Mouse (Mus musculus) thymus, adult 2 months (tissue): ENCODE measurements around the gene Gm11020. TPM values are rescaled to one million over a fixed set of nuclear protein-coding genes. Genes with fewer than 3 reads are reported as not detected.

Experiments
- DNase-seq: peaks from one replicate; pipeline ENCODE4 v3.0.0; 2021
- H3K27ac ChIP-seq: fragments of 200-500 bp; 2 replicates; pipeline ENCODE4 v1.5.1; 2012; ENCODE audit warnings: low read length, control low read depth; ENCODE audit not compliant: control insufficient read depth, insufficient read depth
- H3K27me3 ChIP-seq: fragments of 200-500 bp; 2 replicates; pipeline ENCODE4 v1.6.1; 2012; ENCODE audit warnings: mild to moderate bottlenecking, low read length, moderate library complexity, mixed read lengths; ENCODE audit not compliant: control insufficient read depth, insufficient read depth
- H3K36me3 ChIP-seq: fragments of 200-500 bp; 2 replicates; pipeline ENCODE4 v1.6.1; 2012; ENCODE audit warnings: mild to moderate bottlenecking, low read length, moderate library complexity; ENCODE audit not compliant: control insufficient read depth, insufficient read depth
- H3K4me1 ChIP-seq: fragments of 200-500 bp; replicated peaks from 2 replicates; pipeline ENCODE4 v1.6.1; 2012; ENCODE audit warnings: low read length; ENCODE audit not compliant: control insufficient read depth, insufficient read depth
- H3K4me3 ChIP-seq: fragments of 200-500 bp; 2 replicates; pipeline ENCODE4 v1.5.1; 2012; ENCODE audit warnings: mild to moderate bottlenecking, low read length, control low read depth, moderate library complexity; ENCODE audit not compliant: control insufficient read depth, insufficient read depth
- CTCF ChIP-seq: fragments of 200-500 bp; IDR thresholded peaks from 2 replicates; pipeline ENCODE4 v1.5.1; 2012; ENCODE audit warnings: mild to moderate bottlenecking, control low read depth, low read length, moderate library complexity, borderline replicate concordance; ENCODE audit not compliant: control insufficient read depth, poor library complexity, insufficient read depth; ENCODE audit errors: extremely low read depth
- POLR2A ChIP-seq: fragments of 200-500 bp; IDR thresholded peaks from 2 replicates; pipeline ENCODE4 v1.6.1; 2012; ENCODE audit warnings: mild to moderate bottlenecking, low read length, control low read depth, moderate library complexity; ENCODE audit not compliant: control insufficient read depth, poor library complexity, insufficient read depth; ENCODE audit errors: extremely low read depth
- WGBS: fragments of 180-500 bp; shearing (Covaris S2); methylation state at CpG from one replicate; pipeline ENCODE4 v1.1.7; 2018; 5-methylcytosine and 5-hydroxymethylcytosine counted together
- polyA plus RNA-seq: library from polyadenylated mRNA; depleted of rRNA; stranded (reverse); fragments of >200 nt; gene quantifications from 2 replicates; pipeline ENCODE4 v1.2.3, GENCODE M21; 2012

The Gm11020 gene
- polyA plus RNA-seq, 1 experiment: not detected

DNA sequence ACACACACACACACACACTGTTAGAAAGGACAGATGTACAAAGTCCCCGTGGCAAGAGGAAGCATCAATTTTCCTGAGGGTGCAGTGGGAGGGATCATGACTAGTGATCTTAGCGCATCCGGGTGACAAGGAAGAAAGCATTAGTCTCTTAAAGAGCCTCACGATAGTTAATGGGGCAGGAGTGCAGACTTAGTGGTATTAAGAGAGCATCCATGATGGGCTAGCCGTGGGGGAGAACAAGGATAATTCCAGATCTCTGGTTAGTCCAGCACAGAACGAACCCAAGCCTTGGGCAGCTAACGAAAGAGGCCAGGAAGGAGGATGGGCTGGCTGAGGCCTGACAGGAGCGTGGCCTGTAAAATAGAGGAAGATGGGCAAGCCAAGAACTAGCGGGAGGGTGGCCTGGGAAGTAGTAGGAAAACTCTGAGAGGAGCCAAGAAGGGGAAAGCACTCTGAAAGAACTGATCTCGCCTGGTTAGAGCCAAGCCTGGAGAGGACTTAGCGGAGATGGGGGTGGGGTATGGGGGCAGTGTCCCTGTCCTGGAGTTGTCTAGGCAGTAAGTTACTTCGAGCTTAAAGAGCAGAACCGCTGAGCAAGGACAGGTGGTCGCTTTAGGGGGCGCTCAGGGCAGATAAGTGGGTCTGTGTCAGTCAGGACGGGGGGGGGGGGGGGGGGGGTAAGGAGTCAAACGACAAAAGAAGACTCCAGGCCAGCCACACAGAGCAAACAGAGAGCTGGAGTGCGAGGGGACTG is 18.0 kb downstream of the Gm11020 start, which contains the start of gene Cmtm3:
Gene Cmtm3 (plus strand): TSS at position 182 of the 754 bp plus-strand sequence.
- peaks cover 17% of the 10 kb centered on the region for H3K4me1 ChIP-seq
- no peak within 1 kb of the TSS for H3K27ac ChIP-seq
- no peak for DNase-seq
- no peaks in the 10 kb centered on the region for H3K27me3 ChIP-seq
- H3K4me3 ChIP-seq: peak within 1 kb of the TSS; percentile 52
- WGBS: 40% methylated on average over 18 of the region's 18 CpGs
- TF ChIP-seq POLR2A: no peak
- TF ChIP-seq CTCF: no peak
- no peaks in the 10 kb centered on the region for H3K36me3 ChIP-seq

DNA sequence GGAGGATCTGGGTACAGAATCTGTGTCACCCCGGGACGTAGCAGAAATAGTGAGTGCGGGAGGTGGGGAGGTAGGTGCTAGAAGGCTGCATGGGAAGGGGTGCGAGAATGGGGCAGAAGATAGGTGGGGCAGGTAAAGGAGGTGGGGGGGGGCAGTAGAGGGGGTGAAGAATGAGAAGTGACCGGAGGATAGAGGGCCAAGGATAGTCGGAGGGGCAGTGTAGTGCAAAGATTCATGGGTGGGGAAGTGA is 18.5 kb downstream of the Gm11020 start:
- Histone ChIP-seq H3K27ac (no peak overlapping the region), H3K4me3 (peak overlapping the region; percentile 52), H3K4me1 (peaks cover 17% of the 10 kb centered on the region), H3K27me3 (no peaks in the 10 kb centered on the region), H3K36me3 (no peaks in the 10 kb centered on the region)
- no peak for TF ChIP-seq POLR2A
- TF ChIP-seq CTCF: no peak
- whole genome bisulfite sequencing: 7% methylated on average over 6 of the region's 6 CpGs
- DNase-seq: no peak

DNA sequence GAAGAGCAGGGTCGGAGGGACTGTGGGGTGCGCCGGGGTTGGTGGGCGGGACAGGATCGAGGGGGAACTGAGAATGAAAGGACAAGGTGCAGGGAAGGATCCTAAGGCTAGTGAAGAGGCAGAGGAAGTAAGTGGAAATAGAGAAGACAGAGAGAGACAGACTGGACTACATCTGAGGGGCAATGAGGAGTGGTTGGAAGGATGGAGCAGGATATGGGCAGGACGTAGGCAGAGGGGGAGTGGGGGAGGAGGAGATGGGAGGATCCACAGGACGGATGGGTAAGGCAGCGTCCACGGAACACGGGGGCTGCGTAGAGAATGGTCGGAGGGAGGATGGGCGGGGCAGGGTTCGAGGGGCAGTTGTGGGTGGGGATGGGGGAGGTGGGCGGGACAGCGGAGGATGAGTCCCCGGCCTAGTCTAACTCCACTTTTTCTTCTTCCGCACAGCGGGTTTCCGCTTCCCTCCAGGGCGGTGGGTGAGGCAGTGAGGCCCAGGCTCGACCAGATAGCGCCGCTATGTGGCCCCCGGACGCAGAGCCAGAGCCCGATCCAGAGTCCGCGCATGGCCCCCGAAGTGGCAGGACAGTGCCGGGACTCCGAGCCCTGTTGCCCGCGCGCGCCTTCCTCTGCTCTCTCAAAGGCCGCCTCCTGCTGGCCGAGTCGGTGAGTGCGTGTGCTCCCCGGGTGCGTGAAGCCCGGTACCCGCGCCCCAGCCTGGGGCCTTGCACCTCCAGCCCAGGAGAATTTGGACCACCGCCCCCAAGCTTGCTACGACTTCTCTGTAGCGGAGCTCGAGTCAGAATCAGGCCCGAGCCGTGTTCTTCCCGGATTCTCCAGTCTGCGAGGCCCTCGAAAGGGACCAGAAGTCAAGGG is 19.1 kb downstream of the Gm11020 start:
- Histone ChIP-seq H3K4me3 (peak overlapping the region; percentile 52), H3K27me3 (no peaks in the 10 kb centered on the region), H3K4me1 (peaks cover 17% of the 10 kb centered on the region), H3K27ac (no peak overlapping the region), H3K36me3 (no peaks in the 10 kb centered on the region)
- WGBS: 1% methylated on average over 52 of the region's 54 CpGs
- peak; percentile 82 for DNase-seq
- no peak for TF ChIP-seq POLR2A
- peak; percentile 85; the same call in 1 of the 2 replicates for TF ChIP-seq CTCF

DNA sequence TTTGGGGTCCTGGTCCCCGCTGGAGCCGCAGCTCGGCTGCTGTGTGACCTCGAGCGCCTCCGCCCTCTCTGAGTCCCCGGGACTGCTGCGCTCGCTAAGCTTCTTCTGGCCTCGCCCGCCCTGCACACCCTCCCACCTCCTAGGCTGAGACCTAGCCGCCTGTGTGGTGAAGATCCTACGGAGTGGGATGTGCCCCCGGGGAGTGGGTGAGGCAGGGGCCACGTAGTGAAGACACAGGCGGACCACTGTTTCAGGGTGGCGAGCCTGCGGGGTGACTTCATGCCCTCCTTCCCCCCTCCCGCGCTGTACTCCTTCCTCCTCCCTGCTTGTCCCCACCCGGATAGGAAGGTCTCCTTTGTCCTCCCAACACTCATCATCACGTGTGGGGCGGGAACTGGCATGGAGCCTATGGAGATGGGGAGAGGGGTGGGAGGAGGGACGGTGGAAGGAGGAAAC is 19.8 kb downstream of the Gm11020 start:
- peaks cover 17% of the 10 kb centered on the region for H3K4me1 ChIP-seq
- 5% methylated on average over 24 of the region's 24 CpGs for WGBS
- TF ChIP-seq CTCF: no peak
- H3K36me3 ChIP-seq: no peaks in the 10 kb centered on the region
- no peaks in the 10 kb centered on the region for H3K27me3 ChIP-seq
- DNase-seq: no peak
- H3K4me3 ChIP-seq: peak overlapping the region; percentile 52
- H3K27ac ChIP-seq: no peak overlapping the region

DNA sequence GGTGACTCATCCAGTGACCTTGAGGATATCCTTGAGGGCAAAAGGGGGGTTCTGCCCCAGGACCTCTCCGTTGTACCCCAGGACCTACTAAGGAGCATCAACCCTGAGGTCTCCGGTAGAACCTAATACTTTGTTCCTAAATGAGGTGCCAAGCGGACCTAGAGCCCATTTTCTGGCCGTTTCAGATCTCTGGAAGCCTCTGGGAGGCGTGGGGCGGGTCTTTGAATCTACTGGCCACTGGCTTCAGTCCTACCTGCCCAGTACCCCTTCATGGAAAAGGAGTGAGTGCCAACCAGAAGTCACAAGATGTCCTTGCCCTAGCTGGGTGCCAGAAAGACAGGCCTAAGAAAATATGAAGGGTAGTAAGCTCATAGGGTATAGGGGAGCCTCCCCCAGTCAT is 20.3 kb downstream of the Gm11020 start:
- peaks cover 17% of the 10 kb centered on the region for H3K4me1 ChIP-seq
- no peaks in the 10 kb centered on the region for H3K27me3 ChIP-seq
- H3K27ac ChIP-seq: no peak overlapping the region
- no peak overlapping the region for H3K4me3 ChIP-seq
- WGBS: 87% methylated on average over 6 of the region's 6 CpGs
- TF ChIP-seq POLR2A (no peak), CTCF (no peak)
- H3K36me3 ChIP-seq: no peaks in the 10 kb centered on the region
- DNase-seq: no peak

DNA sequence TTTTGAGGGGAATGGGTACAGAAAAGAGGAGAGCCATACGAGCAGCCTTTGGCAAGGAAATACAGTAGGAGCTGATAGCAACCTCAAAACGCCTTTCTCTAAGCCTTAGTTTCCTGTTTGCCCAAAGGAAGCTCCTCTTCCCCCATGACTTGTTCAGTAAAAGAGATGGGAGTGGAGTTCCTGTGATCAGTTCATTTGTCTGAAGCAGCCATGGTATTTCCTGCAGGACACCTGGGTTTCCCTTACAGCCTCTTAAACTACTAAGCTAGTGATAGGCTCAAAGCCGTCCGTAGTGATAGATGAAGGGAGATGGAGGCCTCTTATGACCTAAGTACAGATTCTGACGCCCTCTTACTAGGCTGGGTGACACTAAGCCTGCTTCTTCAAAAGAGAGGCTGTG is 21.1 kb downstream of the Gm11020 start:
- H3K36me3 ChIP-seq: no peaks in the 10 kb centered on the region
- 80% methylated on average over 5 of the region's 5 CpGs for WGBS
- no peaks in the 10 kb centered on the region for H3K27me3 ChIP-seq
- H3K4me3 ChIP-seq: no peak overlapping the region
- H3K4me1 ChIP-seq: peaks cover 17% of the 10 kb centered on the region
- H3K27ac ChIP-seq: no peak overlapping the region
- no peak for TF ChIP-seq CTCF
- no peak for TF ChIP-seq POLR2A
- no peak for DNase-seq
